Mouse (Mus musculus): ENCODE data around the gene Hps5. TPM values are rescaled to one million over a fixed set of nuclear protein-coding genes. Genes with fewer than 3 reads are reported as not detected.
"Not testable (repeated sequence)": the region's sequence is repeated elsewhere in the genome, so short reads cannot be mapped to it uniquely, and the experiment has no call there.

Hps5 gene
- total RNA-seq, 4 experiments from 2014 or later: 12.2 to 17.4 (median 14.0) TPM

GRCm38 (mm10) chr7:46827803-46828184, 31.9 kb upstream of the Hps5 start:
- no peak for DNase-seq (ENCODE audit: low spot score in 2 of 2)

GRCm38 (mm10) chr7:46827046-46827802, 31.4 kb upstream of the Hps5 start:
- peak; percentile 47 to 61 for DNase-seq (ENCODE audit: low spot score in 2 of 2)

GRCm38 (mm10) chr7:46820876-46821632, 25.2 kb upstream of the Hps5 start:
- DNase-seq (ENCODE audit: low spot score in 2 of 2): not testable (repeated sequence)

- no peak for DNase-seq (ENCODE audit: low spot score in 2 of 2)
Observed at GRCm38 (mm10) chr7:46814012-46814411, 18.1 kb upstream of the Hps5 start.

GRCm38 (mm10) chr7:46810325-46810724, 14.5 kb upstream of the Hps5 start:
- no peak for DNase-seq (ENCODE audit: low spot score in 2 of 2)

GRCm38 (mm10) chr7:46796779-46797178, 915 bp upstream of the Hps5 start:
- DNase-seq (ENCODE audit: low spot score in 2 of 2): no peak

- DNase-seq (ENCODE audit: low spot score in 2 of 2): no peak
Observed at GRCm38 (mm10) chr7:46796206-46796679, 379 bp upstream of the Hps5 start.

- no peak for DNase-seq (ENCODE audit: low spot score in 2 of 2)
Observed at GRCm38 (mm10) chr7:46793871-46794270, 2.0 kb downstream of the Hps5 start.

- no peak for DNase-seq (ENCODE audit: low spot score in 2 of 2)
Observed at GRCm38 (mm10) chr7:46789177-46789849, 6.6 kb downstream of the Hps5 start.

GRCm38 (mm10) chr7:46770706-46771105, 25.2 kb downstream of the Hps5 start:
- peak in 1 of 2 experiments; percentile 31 for DNase-seq (ENCODE audit: low spot score in 2 of 2)

- DNase-seq (ENCODE audit: low spot score in 2 of 2): no peak
Observed at GRCm38 (mm10) chr7:46768451-46768850, 27.4 kb downstream of the Hps5 start.

- no peak for DNase-seq (ENCODE audit: low spot score in 2 of 2)
Observed at GRCm38 (mm10) chr7:46767371-46767770, 28.5 kb downstream of the Hps5 start.

- no peak for DNase-seq (ENCODE audit: low spot score in 2 of 2)
Observed at GRCm38 (mm10) chr7:46764672-46765071, 31.2 kb downstream of the Hps5 start.

- no peak for DNase-seq (ENCODE audit: low spot score in 2 of 2)
Observed at GRCm38 (mm10) chr7:46762601-46763000, 33.3 kb downstream of the Hps5 start.

GRCm38 (mm10) chr7:46761049-46761795, 34.6 kb downstream of the Hps5 start:
- no peak for DNase-seq (ENCODE audit: low spot score in 2 of 2)

- DNase-seq (ENCODE audit: low spot score in 2 of 2): no peak
Observed at GRCm38 (mm10) chr7:46751490-46751889, 44.4 kb downstream of the Hps5 start, which contains the start of gene Saa2. Gene Saa2 (plus strand): TSS chr7:46751790.

- no peak for DNase-seq (ENCODE audit: low spot score in 2 of 2)
Observed at GRCm38 (mm10) chr7:46748459-46748858, 47.4 kb downstream of the Hps5 start.

- peak; percentile 36 to 45 for DNase-seq (ENCODE audit: low spot score in 2 of 2)
Observed at GRCm38 (mm10) chr7:46746381-46746780, 49.5 kb downstream of the Hps5 start.

- DNase-seq (ENCODE audit: low spot score in 2 of 2): no peak
Observed at GRCm38 (mm10) chr7:46745816-46746215, 50.0 kb downstream of the Hps5 start.

GRCm38 (mm10) chr7:46742880-46743279, 53.0 kb downstream of the Hps5 start, which contains the start of gene Saa1:
Gene Saa1 (minus strand): TSS chr7:46742980.
- not testable (repeated sequence) for DNase-seq (ENCODE audit: low spot score in 2 of 2)

GRCm38 (mm10) chr7:46740041-46740440, 55.8 kb downstream of the Hps5 start:
- not testable (repeated sequence) for DNase-seq (ENCODE audit: low spot score in 2 of 2)

All from gastrocnemius, adult 8-10 months (tissue).